Mouse (Mus musculus) midbrain, embryonic 13.5 days (tissue): ENCODE results near the gene Gm28230. TPM values are rescaled to one million over a fixed set of nuclear protein-coding genes. Genes with fewer than 3 reads are reported as not detected.

ENCODE experiments used
- ATAC-seq: fragments of 200-750 bp; cut with Nextera tagmentation; 2 replicates; pipeline ENCODE4 v1.8.0; 2017; ENCODE audit warnings: mild to moderate bottlenecking, moderate TSS enrichment, moderate library complexity
- H3K27ac ChIP-seq: fragments of 300-500 bp; sonication (generic); 2 replicates; pipeline ENCODE4 v1.5.1; 2015; ENCODE audit warnings: inconsistent platforms, mild to moderate bottlenecking, moderate library complexity
- H3K27me3 ChIP-seq: fragments of 300-500 bp; sonication (generic); 2 replicates; pipeline ENCODE4 v1.6.1; 2015; ENCODE audit warnings: mild to moderate bottlenecking, inconsistent platforms
- H3K36me3 ChIP-seq: fragments of 300-500 bp; sonication (generic); 2 replicates; pipeline ENCODE4 v1.6.1; 2015; ENCODE audit warnings: mild to moderate bottlenecking, inconsistent platforms
- H3K4me1 ChIP-seq: fragments of 300-500 bp; sonication (generic); replicated peaks from 2 replicates; pipeline ENCODE4 v1.6.1; 2015; ENCODE audit warnings: inconsistent platforms
- H3K4me2 ChIP-seq: fragments of 300-500 bp; sonication (generic); replicated peaks from 2 replicates; pipeline ENCODE4 v1.6.1; 2015; ENCODE audit warnings: moderate library complexity, mild to moderate bottlenecking, inconsistent platforms
- H3K4me3 ChIP-seq: fragments of 300-500 bp; sonication (generic); replicated peaks from 2 replicates; pipeline ENCODE4 v1.5.1; 2015; ENCODE audit warnings: mild to moderate bottlenecking, inconsistent platforms
- H3K9ac ChIP-seq: fragments of 300-500 bp; sonication (generic); replicated peaks from 2 replicates; pipeline ENCODE4 v1.6.1; 2015; ENCODE audit warnings: mild to moderate bottlenecking, inconsistent platforms
- H3K9me3 ChIP-seq: fragments of 300-500 bp; sonication (generic); 2 replicates; pipeline ENCODE4 v1.6.1; 2016; ENCODE audit warnings: mild to moderate bottlenecking, inconsistent platforms
- WGBS: fragments of 180-500 bp; shearing (Covaris S2); methylation state at CpG from one replicate; pipeline ENCODE4 v1.1.7; 2015; 5-methylcytosine and 5-hydroxymethylcytosine counted together
- polyA plus RNA-seq: library from polyadenylated mRNA; unstranded; fragments of >200 nt; fragmentation: Nextera tagmentation; extraction: Ambion mirVana; gene quantifications from 2 replicates; pipeline ENCODE4 v1.2.1, GENCODE M21; 2015

The Gm28230 gene
- polyA plus RNA-seq, result not detected in 2 replicates

DNA sequence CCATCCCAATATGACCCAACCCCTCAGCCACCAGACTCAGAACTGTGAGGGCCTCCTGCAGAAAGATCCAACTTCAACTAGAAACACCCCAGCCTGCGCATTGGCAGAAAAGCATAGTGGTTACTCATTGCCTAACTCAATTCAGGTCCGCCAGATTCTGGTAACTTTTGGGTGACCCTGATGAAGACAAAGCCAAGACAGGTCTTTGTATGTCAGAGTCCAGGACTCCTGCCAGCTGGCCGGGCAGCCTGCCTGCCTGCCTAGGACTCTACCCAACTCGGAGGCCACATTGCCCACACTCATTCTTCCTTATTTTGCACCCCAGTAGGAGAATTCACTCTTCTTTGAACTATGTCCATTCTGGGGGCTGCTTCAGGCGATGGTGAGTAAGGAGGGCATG, at the start of gene Gm28230:
Gene Gm28230, plus strand, starts transcription at position 178 of the 400 bp plus-strand sequence.
- H3K4me3 ChIP-seq, result peak within 1 kb of the TSS; percentile 14; the same call in 1 of the 2 replicates
- peaks cover 6% of the 10 kb centered on the region for H3K4me1 ChIP-seq
- H3K9ac ChIP-seq, result no peak within 1 kb of the TSS
- peaks cover 99% of the 10 kb centered on the region for H3K27me3 ChIP-seq
- H3K36me3 ChIP-seq, result no peaks in the 10 kb centered on the region
- H3K4me2 ChIP-seq, result peak within 1 kb of the TSS; percentile 26; the same call in 1 of the 2 replicates
- 5% methylated on average over 5 of the region's 5 CpGs for WGBS
- no peak within 1 kb of the TSS for H3K27ac ChIP-seq
- H3K9me3 ChIP-seq, result no peaks in the 10 kb centered on the region
- no peak for ATAC-seq

DNA sequence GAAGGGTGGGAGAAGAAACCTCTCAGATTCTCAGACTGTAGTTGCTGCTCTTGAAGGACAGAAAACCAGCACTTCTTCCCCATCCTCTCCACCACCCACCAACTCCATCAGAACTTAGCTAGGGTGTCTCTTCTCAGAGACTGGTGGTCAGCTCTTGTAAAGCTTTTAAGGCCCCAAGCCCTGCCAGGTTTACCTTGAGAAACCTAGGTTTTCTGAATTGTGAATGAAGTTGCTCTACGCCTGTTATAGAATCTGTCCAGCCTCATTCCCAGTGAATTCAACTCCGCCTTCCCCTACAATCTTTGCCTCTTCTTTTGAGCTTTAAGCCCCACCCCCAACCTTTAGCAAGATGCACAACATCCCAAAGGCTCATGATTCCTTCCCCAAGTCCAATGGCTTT, 49.4 kb upstream of the Gm28230 start:
- Histone ChIP-seq H3K27me3 (peaks cover 100% of the 10 kb centered on the region), H3K9ac (no peak overlapping the region)
- 10% methylated on average over 2 of the region's 2 CpGs for WGBS

DNA sequence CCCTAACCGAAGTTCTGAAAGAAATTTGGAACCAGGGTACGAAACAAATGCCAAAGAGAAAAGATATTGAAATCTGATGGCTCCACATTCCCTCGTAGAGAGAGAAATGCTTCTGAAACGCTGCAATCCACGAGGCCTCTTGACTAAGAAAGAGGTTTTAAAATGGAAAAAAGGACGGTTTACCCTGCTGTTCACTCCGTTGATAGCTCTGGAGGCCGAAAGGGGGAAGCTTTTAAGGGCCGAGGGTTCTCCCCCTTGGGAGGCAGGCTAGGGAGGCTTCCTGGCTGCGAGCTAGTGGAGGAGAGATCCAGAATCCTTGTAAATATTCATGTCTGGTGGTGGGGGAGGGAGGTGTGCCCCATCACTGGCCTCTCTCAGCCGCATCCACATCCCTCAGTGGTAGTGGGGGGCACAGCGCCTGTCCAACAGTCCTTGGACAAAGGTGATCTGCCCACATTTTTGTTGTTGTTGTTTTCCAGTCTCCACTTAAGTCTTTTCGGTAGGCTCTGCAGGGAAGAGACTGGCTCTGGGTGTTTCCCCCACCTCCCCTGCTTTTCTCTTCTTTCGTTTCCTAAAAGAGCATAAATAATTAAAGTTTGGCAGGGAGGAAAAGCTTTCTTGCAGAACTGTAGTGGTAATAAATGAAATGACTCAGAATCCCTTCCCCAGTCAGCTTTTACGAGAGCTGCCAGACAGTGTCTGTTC, 47.5 kb upstream of the Gm28230 start, which contains the start of gene Hoxd11:
Gene Hoxd11, plus strand, starts transcription at position 667 of the 705 bp plus-strand sequence.
- H3K4me3 ChIP-seq, result no peak within 1 kb of the TSS
- H3K9ac ChIP-seq, result no peak within 1 kb of the TSS
- no peak within 1 kb of the TSS for H3K4me2 ChIP-seq
- no peaks in the 10 kb centered on the region for H3K9me3 ChIP-seq
- no peaks in the 10 kb centered on the region for H3K36me3 ChIP-seq
- H3K4me1 ChIP-seq, result peaks cover 13% of the 10 kb centered on the region
- ATAC-seq, result no peak
- H3K27me3 ChIP-seq, result peaks cover 100% of the 10 kb centered on the region
- H3K27ac ChIP-seq, result no peak within 1 kb of the TSS
- whole genome bisulfite sequencing, result 1% methylated on average over 15 of the region's 15 CpGs

More for the DNA sequence above, 49.4 kb upstream of the Gm28230 start:
- H3K4me3 ChIP-seq, result no peak overlapping the region
- no peaks in the 10 kb centered on the region for H3K36me3 ChIP-seq
- H3K4me2 ChIP-seq, result no peak overlapping the region
- H3K27ac ChIP-seq, result no peak overlapping the region
- no peaks in the 10 kb centered on the region for H3K9me3 ChIP-seq
- no peak for ATAC-seq
- peaks cover 9% of the 10 kb centered on the region for H3K4me1 ChIP-seq

DNA sequence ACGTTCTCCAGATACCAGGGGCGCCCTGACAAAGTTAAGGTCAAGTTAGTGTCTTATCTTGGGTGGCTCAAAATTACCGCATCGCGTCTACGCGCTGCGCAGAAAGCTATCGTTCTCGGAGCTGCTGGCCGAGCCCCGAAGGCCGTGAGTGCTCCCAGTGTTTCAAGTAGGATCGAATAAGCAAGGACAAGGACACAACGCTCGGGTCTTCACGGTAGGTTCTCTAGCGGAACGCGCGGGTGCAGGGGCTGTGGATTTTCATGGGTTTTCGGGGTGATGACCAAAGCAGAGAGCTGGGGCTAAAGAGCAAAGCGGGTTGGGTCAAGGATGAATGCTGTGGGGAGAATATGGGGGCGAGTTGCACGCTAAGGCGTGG, 46.9 kb upstream of the Gm28230 start:
- no peak overlapping the region for H3K4me3 ChIP-seq
- H3K4me1 ChIP-seq, result peaks cover 13% of the 10 kb centered on the region
- H3K4me2 ChIP-seq, result no peak overlapping the region
- H3K9ac ChIP-seq, result no peak overlapping the region
- no peaks in the 10 kb centered on the region for H3K36me3 ChIP-seq
- H3K27me3 ChIP-seq, result peaks cover 100% of the 10 kb centered on the region
- ATAC-seq, result no peak
- WGBS, result under 1% methylated on average over 26 of the region's 26 CpGs
- no peak overlapping the region for H3K27ac ChIP-seq
- H3K9me3 ChIP-seq, result no peaks in the 10 kb centered on the region

DNA sequence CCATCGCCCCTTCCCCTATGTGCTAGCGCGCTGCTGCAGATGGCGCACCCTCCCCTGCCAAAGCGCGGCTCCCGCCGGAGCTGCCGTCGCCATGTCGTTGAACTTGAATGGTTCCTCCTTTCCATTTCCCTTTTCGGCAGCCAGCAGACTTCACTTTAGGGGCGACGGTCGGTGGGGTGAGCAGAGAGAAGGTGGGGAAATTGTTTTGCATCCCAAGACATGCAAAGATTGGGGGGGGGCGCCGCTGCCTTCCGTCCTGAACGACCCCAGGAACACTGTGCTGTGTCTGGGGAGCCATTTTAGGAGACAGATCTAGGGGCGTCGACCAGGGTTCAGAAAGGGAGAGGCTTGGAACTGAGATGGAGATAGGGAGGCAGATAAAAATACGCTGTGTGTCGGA, 46.5 kb upstream of the Gm28230 start:
- ATAC-seq, result no peak
- peaks cover 13% of the 10 kb centered on the region for H3K4me1 ChIP-seq
- no peak overlapping the region for H3K9ac ChIP-seq
- no peak overlapping the region for H3K4me3 ChIP-seq
- 1% methylated on average over 23 of the region's 23 CpGs for WGBS
- H3K27ac ChIP-seq, result no peak overlapping the region
- no peak overlapping the region for H3K4me2 ChIP-seq
- peaks cover 100% of the 10 kb centered on the region for H3K27me3 ChIP-seq
- no peaks in the 10 kb centered on the region for H3K36me3 ChIP-seq
- no peaks in the 10 kb centered on the region for H3K9me3 ChIP-seq

DNA sequence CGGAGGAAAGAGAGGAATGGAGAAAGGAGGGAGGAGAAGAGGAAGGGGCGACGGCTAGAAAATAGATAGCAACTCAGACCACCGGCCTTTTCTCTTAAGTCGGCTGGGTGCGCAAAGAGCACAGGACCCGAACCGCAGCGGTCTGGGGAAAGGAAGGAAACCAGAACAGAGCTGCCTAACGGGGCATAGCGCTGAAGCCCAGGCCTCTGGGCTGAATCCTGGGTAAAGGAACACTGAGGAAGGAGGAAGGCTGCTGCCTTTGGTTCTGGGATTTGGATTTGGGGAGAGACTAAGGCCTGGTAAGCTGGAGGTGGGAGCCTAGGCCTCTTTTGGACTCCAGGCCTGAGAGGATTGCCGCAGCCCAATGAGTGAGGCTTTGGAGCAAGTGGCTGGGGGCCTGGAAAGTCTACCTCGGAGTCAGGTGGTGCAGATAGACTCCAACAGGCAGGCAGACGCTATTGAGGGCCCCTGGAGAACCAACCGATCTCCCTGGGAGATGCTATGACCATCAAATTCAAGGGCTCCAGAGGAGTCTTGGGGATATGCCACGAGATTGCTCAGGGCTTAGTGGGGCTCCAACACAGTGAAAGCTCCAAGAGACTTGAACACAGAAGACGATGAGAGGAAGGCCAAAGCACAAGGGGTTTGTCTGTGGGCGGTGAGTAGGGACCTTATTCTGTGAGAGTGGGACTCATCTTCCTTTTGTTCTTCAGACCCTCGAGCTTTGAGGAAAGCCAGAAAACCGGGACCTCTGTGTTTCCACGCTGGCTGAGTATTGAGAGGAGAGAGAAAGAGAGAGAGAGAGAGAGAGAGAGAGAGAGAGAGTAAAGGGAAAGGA, 45.7 kb upstream of the Gm28230 start:
- under 1% methylated on average over 21 of the region's 21 CpGs for whole genome bisulfite sequencing
- Histone ChIP-seq H3K27me3 (peaks cover 100% of the 10 kb centered on the region), H3K9me3 (no peaks in the 10 kb centered on the region), H3K4me1 (peaks cover 13% of the 10 kb centered on the region), H3K4me2 (no peak overlapping the region), H3K27ac (no peak overlapping the region), H3K36me3 (no peaks in the 10 kb centered on the region), H3K4me3 (no peak overlapping the region), H3K9ac (no peak overlapping the region)
- no peak for ATAC-seq

DNA sequence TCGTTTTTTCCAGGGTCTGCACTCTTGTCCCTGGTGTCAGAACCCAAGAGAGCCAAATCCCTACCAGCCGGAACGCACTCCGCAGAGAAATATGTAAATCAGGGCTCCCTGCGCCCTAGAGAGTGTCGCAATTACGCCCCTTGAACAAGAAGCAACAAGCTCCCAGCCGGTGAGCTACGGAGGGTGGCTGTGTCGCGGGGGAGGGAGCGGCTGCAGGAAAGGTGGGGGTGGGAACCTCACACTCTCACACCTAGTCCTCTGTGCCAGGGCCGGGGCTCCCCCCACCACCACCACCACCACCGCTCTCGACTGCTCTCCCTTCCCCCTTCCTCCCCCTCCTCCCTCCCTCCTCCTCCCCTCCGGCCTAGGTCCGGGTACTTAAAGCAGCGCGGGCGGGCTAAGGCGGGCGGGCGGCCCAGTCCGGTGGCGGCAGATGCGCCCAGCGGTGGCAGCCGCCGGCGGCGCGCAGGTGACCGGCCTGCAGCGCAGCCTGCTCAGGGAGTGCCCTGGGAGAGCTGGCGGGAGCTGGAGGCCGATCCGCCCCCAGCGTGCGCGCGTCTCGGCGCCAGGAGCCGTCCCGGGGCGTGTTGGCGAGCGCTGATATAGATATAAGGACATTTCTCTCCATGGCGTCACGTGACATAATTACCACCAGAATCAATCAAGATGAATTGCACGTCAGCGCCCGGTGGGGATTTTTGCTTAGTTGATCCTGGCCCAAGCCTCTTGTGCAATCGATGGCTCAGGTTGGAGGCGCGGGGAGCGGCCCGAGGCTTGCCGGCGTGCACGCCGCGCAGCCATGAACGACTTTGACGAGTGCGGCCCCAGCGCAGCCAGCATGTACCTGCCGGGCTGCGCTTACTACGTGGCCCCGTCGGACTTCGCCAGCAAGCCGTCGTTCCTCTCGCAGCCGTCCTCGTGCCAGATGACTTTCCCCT, 44.7 kb upstream of the Gm28230 start:
- WGBS, result under 1% methylated on average over 72 of the region's 78 CpGs
- H3K4me3 ChIP-seq, result 0 out of 2 replicates have a peak overlapping the region, but pooled peaks have one; percentile 15

DNA sequence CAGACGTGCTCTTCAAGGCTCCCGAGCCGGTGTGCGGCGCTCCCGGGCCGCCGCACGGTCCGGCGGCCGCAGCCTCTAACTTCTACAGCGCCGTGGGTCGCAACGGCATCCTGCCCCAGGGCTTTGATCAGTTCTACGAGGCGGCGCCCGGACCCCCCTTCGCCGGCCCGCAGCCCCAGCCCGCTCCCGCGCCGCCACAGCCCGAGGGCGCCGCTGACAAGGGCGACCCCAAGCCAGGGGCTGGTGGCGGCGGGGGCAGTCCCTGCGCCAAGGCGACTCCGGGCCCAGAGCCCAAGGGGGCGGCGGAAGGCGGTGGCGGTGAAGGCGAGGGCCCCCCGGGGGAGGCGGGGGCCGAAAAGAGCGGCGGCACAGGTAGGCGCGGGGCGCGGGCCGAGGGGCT, 43.7 kb upstream of the Gm28230 start:
- H3K9ac ChIP-seq, result no peak overlapping the region
- 0 out of 2 replicates have a peak overlapping the region, but pooled peaks have one; percentile 15 for H3K4me3 ChIP-seq
- H3K27ac ChIP-seq, result no peak overlapping the region
- no peaks in the 10 kb centered on the region for H3K36me3 ChIP-seq
- no peaks in the 10 kb centered on the region for H3K9me3 ChIP-seq
- peak overlapping the region; percentile 9; the same call in 1 of the 2 replicates for H3K4me2 ChIP-seq
- peaks cover 99% of the 10 kb centered on the region for H3K27me3 ChIP-seq
- no peak for ATAC-seq
- H3K4me1 ChIP-seq, result peaks cover 13% of the 10 kb centered on the region
- WGBS, result under 1% methylated on average over 49 of the region's 51 CpGs

More for the DNA sequence above, 44.7 kb upstream of the Gm28230 start:
- H3K9ac ChIP-seq, result no peak overlapping the region
- peaks cover 99% of the 10 kb centered on the region for H3K27me3 ChIP-seq
- peak overlapping the region; percentile 9; the same call in 1 of the 2 replicates for H3K4me2 ChIP-seq
- no peaks in the 10 kb centered on the region for H3K9me3 ChIP-seq
- peak; percentile 20; the same call in 1 of the 2 replicates for ATAC-seq
- H3K27ac ChIP-seq, result no peak overlapping the region
- peaks cover 13% of the 10 kb centered on the region for H3K4me1 ChIP-seq
- H3K36me3 ChIP-seq, result no peaks in the 10 kb centered on the region

DNA sequence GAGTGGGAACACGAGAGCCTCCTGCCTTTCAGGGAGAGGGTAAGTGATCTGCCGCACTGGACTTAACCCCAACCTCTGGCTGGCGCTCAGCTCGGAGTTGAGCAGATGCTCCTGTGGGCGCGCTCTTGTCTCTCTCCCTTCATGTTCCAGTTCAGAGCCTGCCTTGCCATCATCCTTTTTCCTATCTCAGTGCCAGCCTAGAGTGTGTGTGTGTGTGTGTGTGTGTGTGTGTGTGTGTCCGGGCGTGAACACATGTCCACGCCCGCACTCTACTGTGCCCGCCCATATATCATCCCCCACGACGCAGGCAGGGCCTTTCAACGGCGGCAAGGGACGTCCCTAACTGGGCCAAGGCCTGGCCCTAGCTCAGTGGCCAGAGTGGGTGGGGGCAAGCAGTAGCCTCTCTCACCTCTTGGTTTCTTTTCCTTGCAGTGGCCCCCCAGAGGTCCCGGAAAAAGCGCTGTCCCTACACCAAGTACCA, 43.0 kb upstream of the Gm28230 start:
- Histone ChIP-seq H3K9me3 (no peaks in the 10 kb centered on the region), H3K27me3 (peaks cover 99% of the 10 kb centered on the region), H3K4me3 (no peak overlapping the region), H3K9ac (no peak overlapping the region), H3K4me1 (peaks cover 13% of the 10 kb centered on the region), H3K4me2 (no peak overlapping the region), H3K36me3 (no peaks in the 10 kb centered on the region), H3K27ac (no peak overlapping the region)
- peak; percentile 53; the same call in 1 of the 2 replicates for ATAC-seq
- under 1% methylated on average over 18 of the region's 18 CpGs for WGBS

DNA sequence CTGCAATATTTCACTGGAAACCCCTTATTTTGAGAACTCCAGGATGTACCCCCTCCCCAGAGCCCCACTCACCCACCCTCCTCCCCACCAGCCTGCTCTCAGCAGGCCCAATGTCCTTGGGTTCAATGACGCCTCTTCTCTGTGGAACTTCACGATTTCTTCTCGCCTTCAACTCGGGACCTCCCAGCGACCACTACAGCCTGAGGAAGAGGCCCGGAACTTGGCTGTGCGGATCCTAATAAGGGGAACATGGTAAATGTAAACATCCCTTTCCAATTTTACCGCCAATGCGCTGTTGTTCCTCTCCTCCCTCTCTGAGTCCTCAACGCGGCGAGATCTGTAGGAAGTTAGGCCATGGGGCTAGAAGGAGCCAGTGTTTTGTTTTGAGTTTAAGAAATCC, 42.4 kb upstream of the Gm28230 start:
- WGBS, result under 1% methylated on average over 12 of the region's 12 CpGs
- Histone ChIP-seq H3K4me3 (no peak overlapping the region), H3K27me3 (peaks cover 99% of the 10 kb centered on the region), H3K4me1 (peaks cover 13% of the 10 kb centered on the region), H3K36me3 (no peaks in the 10 kb centered on the region), H3K4me2 (no peak overlapping the region), H3K9ac (no peak overlapping the region), H3K9me3 (no peaks in the 10 kb centered on the region), H3K27ac (no peak overlapping the region)
- no peak for ATAC-seq

DNA sequence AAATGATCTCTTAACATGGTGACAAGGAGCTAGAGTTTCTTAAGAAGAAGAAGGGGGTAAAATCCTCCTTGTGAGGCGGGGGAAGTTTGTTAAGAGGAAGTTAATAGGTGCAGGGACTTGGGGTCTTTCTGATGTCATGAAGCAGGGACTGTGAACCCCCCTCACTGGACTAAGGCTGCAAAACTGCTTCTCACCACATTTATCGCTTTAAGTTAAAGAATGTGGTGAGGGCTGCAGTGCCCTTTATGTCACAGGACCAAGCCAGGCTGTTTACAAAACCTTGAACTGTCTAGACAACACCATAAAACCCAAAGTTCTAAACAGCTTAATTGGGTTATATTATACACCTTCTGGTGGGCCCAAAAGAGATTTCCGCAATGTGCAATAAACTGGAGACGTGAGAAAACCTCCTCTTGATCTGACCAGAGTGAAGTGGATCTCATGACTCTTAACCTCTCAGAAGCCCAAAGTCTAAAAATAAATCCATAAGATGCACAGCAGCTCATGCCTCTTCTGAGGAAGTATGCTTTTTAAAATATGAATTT, 41.4 kb upstream of the Gm28230 start:
- Histone ChIP-seq H3K36me3 (no peaks in the 10 kb centered on the region), H3K9me3 (no peaks in the 10 kb centered on the region), H3K9ac (no peak overlapping the region), H3K4me1 (peaks cover 13% of the 10 kb centered on the region), H3K27ac (no peak overlapping the region), H3K4me3 (no peak overlapping the region), H3K27me3 (peaks cover 99% of the 10 kb centered on the region), H3K4me2 (no peak overlapping the region)
- ATAC-seq, result no peak
- 12% methylated on average over 4 of the region's 4 CpGs for WGBS
